Mouse (Mus musculus) frontal cortex, postnatal 10 days (tissue): ENCODE measurements around the gene Fggy.

Source experiments
- DNase-seq, 2 experiments: peaks; one replicate each; pipeline ENCODE4 v3.0.0; 2022; ENCODE audit warnings: low spot score in 2 of 2, mixed read lengths in 1 of 2

Fggy gene

DNA sequence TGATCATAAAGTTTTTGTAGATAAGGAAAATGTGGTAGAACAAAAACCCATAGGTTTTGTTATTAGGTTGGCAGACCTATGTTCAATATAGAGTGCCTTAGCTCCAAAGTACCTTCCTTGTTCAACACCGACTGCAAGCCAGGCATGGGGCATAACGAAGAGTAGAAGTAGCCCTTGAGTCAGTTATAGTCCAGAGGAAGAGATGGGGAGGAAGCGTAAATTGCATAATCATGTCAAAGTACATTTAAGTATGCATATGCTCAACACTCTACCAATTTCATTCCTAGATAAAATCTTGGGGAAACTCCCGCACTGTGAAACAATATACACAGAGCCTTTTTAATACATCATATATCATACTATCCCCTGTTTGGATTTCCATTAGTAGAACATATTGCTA lies 221.2 kb downstream of the Fggy start:
- no peak for DNase-seq

DNA sequence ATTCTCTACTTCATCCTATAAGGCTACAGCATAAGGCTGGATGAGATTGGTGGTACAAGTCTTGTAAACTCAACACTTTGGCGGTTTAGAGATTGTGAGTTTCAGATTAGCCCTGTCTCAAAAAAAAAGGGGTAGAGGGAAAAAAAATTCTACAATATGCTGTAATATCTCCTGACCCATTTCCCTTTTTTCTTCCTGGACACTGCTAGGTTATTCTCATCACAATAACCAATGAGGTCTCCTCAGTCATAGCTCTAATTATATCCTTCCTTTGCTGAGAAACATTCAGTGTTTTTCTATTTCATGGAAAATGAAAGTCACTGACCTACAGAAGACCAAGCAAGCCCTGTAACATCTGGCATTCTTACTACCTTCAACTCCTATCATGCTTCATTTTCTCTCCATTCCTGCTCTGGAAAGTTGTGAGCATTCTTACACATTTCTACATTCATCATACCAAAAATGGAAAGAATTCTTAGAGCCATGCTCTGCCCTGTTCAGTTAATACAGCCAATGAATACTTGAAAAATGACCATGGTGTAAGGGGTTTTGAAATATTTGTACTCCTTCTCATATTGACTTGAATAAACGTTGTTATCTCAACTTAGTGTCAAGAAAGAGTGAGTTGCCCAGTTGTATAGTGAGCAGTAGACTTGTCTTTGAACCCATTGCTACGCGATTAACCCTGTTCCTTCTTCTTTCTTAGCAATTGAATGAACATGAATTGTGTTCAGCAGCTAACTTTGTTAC lies 227.0 kb downstream of the Fggy start:
- DNase-seq, result no peak

DNA sequence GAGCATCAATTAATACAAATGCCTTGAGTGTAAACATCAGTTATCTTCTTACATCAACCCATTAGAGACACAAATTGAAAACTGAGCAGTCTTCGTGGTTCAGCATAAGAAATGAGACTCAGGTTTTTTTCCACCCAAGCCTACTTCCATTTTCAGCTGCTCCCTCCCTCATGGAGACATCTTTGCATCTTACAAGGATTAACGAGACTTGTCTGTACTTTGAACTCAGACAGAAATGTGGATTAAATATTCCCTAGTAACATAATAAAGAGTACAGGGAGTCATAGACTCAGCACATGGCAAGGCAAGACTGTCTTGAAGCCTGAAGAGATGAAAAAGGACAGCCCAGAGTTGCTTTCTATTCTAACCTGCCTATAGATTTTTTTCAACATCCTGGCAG lies 230.3 kb downstream of the Fggy start:
- DNase-seq, result no peak

DNA sequence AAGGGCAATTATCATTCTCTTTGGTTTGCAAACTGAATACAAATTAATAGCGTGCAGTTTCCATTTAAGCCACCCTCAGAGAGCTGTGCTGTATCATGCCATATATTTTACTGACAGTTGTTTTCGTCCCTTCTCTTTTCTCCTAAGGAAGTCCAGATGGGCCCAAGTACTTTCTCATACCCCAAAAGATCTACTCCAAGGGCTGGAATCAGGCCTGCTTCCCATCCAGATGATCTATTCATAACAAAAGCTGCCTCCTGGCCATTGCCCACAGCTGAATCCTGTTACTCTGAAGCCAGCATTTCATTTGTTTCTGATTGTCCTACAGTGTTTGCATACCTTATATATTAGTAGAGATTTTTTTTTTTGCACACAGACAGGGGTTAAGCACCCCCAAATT lies 231.6 kb downstream of the Fggy start:
- DNase-seq, result no peak

DNA sequence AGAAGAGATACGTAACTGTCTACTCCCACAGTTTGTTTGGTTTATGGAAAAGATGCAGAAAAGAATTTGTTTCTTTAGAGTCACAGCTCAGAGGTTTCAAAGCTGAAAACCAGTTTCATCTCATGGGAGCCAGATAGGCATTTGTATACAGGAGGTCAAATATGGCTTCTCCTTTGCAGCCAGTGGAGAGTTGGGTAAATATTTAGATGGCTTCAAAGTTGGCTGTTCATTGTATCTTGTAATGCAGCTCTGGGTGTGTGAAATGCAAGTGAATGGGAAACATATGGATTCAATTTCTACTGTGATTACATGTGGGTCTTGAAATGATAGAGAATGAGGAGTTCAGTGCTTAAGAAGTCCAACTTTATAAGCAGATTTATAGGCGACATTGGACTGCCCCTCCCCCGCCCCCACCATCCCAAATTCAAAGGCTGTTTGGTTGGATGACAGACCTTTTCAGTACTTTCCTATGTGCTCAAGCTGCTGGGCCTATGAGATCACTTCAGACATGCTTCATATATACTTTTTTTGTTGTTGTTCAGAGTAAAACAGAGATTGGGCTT lies 234.7 kb downstream of the Fggy start:
- DNase-seq, result no peak

DNA sequence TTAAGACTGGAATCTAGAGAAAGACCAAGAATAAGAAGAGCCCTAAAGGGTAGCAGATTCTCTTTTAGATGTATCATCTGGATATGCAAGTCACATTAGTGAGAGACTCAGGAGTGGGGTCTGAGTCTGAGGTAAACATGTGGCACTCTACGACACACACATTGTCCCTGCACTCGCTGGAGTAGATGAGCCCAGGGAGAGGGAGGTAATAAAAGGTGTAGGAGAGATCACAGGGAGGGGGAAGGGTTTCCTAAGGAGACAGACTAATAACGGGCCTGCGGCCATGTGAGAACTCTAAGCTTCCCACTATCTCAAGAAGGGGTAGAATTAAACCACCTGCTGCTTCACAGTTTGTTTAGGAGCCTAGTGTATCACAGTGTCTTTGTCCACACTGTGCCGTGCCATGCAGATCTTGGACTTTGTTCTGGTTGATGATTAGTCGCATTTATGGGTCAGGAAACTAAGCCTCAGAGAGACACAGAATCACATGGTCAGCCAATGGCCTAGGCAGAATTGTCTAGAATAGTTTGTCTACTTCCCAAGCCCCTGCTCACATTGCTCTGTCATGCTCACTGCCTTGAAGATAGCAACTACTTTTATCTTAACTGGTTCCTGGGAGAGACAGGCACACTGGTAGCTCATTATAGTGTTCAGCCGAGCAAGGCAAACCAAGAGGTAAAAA lies 236.5 kb downstream of the Fggy start:
- no peak for DNase-seq

DNA sequence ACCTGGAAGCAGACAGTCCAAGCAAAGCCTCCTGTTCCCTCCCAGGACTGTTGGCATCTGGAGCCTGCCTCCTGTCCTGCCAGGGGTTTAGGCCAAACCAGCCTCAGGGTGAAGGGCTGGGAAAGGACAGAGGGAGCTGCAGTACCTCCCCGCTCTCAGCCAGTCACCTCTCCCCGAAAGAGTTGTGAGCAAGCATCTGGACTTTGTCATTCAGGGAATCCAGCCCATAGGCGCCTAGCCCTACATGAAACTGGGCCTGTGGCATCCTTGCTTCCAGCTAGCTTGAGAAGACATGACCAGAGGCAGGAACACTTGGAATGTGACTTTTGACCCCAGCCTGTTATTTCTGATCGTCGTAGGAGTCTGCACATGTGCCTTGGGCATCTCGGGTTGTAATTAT lies 237.3 kb downstream of the Fggy start:
- no peak for DNase-seq

DNA sequence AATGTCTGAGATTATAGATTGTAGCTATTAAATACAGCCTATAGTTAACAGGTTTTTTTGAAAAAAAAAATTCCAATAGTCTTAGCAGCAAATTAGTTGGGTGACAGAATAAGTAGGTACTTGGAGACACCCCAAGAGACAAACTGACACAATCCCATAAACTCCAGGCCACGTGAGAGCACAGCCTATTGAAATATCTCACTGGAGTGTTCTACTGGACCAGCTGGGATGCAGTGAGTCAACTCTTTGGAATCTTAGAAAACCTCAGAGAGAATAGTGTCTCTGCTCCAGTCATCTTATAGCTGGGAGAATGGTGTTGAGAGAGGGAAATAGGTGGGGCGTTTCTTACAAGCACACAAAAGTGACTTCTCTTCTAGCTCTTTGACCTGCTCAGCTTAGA lies 238.0 kb downstream of the Fggy start:
- no peak for DNase-seq

DNA sequence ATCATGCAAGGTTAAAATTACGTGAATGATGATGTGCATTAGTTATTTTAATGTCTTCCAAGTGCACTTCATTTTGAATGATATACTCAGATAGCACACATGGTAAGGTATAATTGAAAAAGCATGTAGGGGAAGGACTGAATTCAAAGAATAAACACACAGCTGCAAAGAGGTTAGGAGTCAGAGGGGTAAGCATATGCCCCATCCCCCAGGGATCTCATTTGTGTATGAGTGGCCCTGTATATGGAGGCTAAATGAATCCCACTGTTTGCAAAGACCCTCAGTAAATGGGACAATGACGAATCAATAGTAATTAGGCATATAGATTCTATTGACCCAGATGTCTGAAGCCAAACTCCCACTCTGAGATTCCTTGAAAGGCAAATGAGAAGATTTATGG lies 262.3 kb downstream of the Fggy start:
- DNase-seq, result no peak

DNA sequence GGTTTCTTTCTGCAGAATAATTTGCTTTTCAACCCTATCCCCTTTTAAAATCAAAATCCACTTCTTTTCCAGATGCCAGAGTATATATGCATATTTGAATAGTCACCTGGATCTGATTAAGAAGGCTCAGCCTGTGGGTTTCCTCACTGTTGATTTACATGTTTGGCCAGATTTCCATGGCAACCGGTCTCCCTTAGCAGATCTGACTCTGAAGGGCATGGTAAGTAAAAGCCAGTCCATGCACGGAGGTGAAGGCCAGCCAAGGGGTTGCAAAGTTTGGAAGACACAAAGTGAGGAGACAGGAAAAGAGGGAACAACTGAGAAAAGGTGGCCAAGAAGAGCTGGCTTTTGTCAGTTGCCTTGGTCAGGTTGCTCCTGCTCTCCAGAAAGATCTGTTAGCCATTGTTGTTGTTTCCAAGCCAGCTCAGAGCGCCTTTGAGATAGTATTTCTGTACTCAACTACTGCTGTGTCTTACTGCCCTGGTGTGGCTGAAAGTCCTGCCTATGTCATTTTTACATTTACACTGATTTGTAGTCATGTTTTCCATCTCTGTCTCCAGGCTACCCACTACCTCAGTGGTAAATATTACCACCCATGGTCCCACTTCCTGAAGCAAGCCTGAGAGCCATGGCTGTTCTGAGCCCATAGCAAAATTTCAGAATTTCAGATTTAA lies 264.7 kb downstream of the Fggy start:
- DNase-seq, result no peak

DNA sequence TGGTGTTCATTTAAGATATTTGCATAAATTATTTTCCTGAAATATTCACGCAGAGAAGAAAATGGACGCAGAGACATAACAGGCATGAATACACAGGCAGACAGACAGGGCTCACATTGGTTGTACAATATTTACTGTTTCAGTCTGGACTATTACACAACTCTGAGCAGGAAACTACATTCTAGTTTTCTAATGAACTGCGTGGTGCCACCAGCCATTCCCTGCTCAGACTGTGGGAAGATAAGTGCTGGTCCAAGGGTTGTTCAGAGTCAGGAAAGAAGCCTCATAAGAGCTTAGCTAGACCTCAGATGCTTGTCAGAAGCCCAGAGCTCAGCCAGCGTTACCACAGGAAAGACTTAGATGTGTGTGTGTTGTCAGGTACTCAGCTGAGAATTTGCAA lies 270.9 kb downstream of the Fggy start:
- DNase-seq, result no peak

DNA sequence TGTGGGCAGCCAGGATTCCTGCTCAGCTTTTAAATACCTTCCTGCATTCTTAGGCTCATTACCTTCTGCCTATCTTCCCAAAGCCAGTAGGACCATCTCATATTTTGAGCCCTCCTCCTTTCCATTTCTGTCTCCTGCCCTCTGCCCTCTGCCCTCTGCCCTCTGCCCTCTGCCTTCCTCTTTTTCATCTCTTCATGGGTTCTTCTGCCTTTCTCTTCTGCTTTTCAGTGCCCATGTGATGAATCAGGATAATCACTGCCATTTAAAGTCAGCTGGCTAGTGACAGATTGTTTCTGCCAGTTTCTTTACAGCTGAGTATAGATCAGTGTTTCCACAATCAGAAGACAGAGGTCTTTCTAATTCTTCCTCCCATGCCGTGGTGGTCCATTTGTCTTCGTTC lies 273.0 kb downstream of the Fggy start:
- no peak for DNase-seq

DNA sequence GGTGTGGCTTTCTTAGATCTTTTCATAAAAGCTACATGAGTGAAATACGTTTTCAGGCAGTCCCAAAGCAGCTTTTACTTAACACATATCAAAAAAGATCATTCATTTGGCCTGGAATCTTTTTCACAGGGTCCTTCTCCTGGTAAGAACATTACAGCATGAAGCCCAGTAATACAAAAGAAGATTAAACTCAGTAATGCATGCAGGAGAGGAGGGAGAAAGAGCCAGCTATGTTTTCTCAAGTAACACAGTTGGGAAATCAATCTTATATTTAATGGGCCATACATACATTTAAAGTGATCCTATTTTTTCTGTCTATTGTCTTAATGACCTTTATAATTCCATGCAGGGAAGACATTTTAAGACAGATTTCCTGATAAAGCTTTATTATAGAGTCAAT lies 282.6 kb downstream of the Fggy start:
- DNase-seq, result no peak

DNA sequence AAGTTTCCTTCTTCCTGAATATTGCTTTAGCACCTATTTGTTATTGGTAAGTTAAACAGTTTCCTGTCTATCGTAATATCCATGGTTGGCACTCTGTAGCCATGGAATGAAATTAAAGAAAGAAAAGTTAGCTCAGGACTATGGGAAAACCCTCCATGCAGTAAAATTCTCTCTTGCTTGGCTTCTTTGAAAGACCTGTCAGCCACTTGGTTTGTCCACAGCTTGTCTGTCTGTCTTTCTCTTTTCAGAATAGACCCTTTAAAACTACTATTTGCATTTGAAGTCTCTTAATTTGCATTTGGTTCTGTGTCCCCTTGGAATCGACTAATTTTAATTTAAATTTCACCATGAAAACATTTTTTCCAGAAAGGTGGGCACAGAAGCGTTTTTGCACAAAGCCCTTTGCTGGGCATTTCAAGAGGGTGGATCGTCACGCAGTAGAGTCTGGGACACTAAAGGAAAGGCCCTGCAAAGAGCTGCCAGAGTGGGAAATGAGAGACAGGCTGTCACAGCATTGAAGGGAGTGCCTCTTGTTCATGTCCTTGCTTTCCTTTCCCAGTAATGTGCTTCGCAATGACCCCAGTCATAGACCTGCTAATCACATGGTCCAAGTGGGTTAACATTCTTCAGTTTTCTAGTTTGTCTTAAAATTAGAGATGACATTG lies 283.2 kb downstream of the Fggy start:
- no peak for DNase-seq

DNA sequence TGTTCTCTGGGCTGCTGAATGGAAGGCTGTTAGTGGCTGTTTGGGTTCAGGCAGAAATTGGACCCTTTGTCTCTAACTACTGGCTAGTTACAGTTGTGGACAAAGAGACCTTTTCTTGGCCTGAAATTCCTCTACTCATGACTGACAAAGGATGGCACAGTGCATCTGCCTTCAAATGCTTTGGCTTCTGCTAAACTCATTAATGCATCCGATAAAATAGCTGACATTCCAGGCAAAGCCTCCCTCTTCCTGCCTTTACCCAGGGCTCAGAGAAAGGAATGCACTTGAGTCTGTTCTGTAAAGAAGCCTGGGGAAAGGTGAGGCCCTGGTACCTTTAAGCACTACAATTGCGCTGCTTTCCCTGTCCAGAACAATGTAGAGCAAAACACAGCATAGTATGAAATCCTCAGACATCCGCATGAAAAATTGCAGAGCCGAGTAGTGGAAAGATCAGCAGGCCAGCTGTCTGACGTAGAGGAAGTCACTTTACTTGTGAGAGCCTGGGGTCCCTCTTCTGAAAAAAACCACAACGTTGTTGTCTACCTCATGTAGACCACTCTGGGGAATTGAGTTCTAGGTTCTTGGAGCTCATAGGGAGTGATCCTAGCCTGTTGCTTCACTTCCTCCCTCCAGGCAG lies 288.8 kb downstream of the Fggy start:
- no peak for DNase-seq

DNA sequence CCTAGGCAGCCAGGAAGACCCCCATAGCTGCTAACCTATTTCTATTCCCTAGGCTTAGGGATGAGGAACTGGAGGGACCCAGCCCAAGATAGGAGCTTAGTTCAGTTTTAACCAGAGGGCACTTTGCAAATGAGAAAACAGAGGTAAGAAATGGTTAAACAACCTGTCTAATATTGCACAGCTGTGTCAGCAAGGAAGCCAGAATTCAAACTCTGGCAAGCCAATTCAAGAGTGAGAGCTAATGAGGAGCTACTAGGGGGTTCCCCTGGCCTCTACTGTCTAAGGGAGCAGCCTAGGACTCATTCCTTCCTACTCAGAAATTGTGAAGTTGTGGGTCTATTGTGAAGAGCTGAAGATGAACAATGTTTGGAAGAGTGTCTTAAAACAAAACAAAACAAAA lies 289.9 kb downstream of the Fggy start:
- no peak for DNase-seq

DNA sequence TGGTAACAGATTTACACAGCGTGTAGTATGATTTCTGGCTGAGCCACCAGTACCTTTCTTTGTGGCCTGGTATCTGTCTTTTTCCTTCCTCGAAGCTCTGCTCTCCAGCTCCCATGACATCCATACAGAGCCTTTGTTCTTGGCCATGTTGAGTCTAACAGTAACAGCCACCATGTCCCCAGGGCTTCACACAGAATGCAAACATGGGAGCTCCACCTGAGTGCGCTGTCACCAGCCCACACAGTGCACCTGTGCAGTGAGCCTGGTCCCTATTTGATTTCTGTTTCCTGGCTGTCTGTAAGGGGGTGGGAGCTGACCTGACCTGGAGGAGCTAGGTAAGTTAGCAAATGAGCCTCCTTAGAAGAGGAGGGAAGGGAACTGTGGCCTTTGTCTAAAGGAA lies 290.4 kb downstream of the Fggy start:
- no peak for DNase-seq

DNA sequence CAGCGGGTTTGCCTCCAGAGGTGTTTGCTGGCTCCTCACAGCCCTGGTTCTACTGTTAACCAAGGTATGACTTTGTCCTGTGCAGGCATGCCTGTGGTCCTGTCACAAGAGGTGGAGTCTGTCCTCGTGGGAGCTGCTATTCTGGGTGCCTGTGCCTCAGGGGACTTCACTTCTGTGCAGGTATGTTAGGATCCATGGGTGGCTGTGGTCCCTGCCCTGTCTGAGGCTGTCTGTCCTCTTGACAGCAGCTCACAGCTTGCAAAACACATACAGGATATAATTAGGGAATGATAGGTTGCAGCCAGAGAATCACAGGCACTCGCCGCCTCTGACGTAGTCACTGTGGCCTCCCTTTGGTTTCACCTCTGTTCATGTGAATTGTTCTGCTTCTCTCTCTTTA lies 292.2 kb downstream of the Fggy start:
- DNase-seq, result no peak

DNA sequence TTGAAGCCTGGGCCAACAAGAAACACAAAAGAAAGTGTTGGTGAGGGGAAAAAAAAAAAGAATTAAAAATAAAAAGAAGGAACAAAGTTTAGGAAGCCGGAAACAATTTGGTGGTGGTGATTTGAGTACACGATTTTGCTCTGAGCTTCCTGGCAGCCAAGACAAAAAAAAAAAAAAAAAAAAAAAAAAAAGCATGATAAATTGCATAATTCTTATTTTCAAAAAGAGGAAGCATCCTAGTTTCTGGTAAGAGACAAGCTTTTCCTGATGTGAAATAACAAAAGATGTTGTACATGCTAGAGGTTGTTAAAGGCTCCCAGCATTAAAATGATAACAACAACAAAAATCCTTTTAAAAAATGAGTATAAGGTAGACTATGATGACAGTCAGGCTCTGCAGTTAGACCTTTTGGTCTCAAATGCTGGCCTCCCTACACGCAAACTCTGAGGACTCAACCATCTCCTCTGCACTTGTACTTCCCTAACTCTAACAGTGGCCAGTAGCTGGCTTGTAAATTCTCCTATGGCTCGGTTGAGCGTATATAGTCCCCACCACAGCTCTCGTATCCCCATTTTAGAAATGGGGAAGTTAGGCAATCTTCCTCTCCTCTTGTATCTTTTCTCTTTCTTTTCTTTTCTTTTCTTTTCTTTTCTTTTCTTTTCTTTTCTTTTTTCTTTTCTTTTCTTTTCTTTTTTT lies 292.9 kb downstream of the Fggy start:
- DNase-seq, result no peak

DNA sequence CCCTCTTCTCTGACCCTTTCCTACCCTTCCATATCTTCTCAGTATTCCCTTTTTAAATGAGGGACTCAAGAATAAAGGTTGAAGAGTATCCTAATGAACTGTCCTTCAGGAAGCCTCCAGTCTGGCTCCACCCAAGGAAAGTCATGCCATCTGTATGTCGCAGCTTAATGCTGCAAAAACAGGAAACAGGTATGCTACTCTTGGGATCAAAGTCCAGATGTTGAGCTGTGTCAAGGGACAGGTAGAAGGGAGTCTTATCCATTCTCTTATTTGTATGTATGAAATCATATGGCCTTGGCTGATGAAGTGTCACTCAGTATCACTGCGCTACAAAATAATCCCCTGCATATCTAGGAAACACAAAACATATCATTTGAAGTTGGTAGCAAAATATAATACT lies 294.9 kb downstream of the Fggy start:
- DNase-seq, result no peak

DNA sequence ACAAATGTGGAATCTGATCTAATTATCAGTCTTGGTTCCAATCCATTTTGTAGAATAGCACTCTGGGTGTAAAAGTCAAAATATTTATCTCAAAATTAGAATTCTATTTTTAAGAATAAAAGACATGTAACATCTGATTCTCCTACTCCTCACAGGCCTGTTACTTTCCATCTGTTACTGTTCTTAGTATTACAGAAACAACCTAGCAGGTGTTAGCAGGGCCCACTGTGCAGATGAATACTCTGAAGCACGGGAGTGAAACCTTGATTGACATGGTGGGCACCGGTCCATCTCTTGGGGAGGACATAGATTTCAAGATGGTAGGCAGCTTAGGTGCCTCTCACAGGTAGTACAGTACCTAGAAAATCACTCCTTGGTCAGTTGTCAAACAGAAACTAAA lies 298.7 kb downstream of the Fggy start:
- no peak for DNase-seq
